Mouse (Mus musculus): ENCODE data around the gene Hoxd12. TPM values are rescaled to one million over a fixed set of nuclear protein-coding genes. Genes with fewer than 3 reads are reported as not detected.
A peak's percentile ranks its signal among the peaks of the same experiment; 100 is the strongest.

Hoxd12 gene
- polyA plus RNA-seq, 1 experiment: not detected

DNA sequence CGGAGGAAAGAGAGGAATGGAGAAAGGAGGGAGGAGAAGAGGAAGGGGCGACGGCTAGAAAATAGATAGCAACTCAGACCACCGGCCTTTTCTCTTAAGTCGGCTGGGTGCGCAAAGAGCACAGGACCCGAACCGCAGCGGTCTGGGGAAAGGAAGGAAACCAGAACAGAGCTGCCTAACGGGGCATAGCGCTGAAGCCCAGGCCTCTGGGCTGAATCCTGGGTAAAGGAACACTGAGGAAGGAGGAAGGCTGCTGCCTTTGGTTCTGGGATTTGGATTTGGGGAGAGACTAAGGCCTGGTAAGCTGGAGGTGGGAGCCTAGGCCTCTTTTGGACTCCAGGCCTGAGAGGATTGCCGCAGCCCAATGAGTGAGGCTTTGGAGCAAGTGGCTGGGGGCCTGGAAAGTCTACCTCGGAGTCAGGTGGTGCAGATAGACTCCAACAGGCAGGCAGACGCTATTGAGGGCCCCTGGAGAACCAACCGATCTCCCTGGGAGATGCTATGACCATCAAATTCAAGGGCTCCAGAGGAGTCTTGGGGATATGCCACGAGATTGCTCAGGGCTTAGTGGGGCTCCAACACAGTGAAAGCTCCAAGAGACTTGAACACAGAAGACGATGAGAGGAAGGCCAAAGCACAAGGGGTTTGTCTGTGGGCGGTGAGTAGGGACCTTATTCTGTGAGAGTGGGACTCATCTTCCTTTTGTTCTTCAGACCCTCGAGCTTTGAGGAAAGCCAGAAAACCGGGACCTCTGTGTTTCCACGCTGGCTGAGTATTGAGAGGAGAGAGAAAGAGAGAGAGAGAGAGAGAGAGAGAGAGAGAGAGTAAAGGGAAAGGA, 6.0 kb downstream of the Hoxd12 start:
- TF ChIP-seq POLR2A (IDR thresholded peaks at IDR 0.05; ENCODE audit: borderline replicate concordance, extremely low read depth, low read depth, low read length) (no peak), CTCF (IDR thresholded peaks at IDR 0.05; ENCODE audit: insufficient read depth, low read length) (no peak)
- no peaks in the 10 kb centered on the region for H3K4me1 ChIP-seq (ENCODE audit: control insufficient read depth, insufficient read depth, low read length)

DNA sequence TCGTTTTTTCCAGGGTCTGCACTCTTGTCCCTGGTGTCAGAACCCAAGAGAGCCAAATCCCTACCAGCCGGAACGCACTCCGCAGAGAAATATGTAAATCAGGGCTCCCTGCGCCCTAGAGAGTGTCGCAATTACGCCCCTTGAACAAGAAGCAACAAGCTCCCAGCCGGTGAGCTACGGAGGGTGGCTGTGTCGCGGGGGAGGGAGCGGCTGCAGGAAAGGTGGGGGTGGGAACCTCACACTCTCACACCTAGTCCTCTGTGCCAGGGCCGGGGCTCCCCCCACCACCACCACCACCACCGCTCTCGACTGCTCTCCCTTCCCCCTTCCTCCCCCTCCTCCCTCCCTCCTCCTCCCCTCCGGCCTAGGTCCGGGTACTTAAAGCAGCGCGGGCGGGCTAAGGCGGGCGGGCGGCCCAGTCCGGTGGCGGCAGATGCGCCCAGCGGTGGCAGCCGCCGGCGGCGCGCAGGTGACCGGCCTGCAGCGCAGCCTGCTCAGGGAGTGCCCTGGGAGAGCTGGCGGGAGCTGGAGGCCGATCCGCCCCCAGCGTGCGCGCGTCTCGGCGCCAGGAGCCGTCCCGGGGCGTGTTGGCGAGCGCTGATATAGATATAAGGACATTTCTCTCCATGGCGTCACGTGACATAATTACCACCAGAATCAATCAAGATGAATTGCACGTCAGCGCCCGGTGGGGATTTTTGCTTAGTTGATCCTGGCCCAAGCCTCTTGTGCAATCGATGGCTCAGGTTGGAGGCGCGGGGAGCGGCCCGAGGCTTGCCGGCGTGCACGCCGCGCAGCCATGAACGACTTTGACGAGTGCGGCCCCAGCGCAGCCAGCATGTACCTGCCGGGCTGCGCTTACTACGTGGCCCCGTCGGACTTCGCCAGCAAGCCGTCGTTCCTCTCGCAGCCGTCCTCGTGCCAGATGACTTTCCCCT, 7.0 kb downstream of the Hoxd12 start:
- Histone ChIP-seq H3K4me1 (ENCODE audit: control insufficient read depth, insufficient read depth, low read length) (no peaks in the 10 kb centered on the region), H3K4me3 (replicated peaks; ENCODE audit: extremely low read depth, low read depth, low read length) (no peak overlapping the region)
- DNase-seq: no peak
- 1% methylated on average over 78 of the region's 78 CpGs for WGBS
- TF ChIP-seq POLR2A (IDR thresholded peaks at IDR 0.05; ENCODE audit: borderline replicate concordance, extremely low read depth, low read depth, low read length): no peak
- TF ChIP-seq CTCF (IDR thresholded peaks at IDR 0.05; ENCODE audit: insufficient read depth, low read length): no peak

More for the DNA sequence above, 6.0 kb downstream of the Hoxd12 start:
- no peak overlapping the region for H3K4me3 ChIP-seq (replicated peaks; ENCODE audit: extremely low read depth, low read depth, low read length)
- 6% methylated on average over 21 of the region's 21 CpGs for WGBS
- no peak for DNase-seq

DNA sequence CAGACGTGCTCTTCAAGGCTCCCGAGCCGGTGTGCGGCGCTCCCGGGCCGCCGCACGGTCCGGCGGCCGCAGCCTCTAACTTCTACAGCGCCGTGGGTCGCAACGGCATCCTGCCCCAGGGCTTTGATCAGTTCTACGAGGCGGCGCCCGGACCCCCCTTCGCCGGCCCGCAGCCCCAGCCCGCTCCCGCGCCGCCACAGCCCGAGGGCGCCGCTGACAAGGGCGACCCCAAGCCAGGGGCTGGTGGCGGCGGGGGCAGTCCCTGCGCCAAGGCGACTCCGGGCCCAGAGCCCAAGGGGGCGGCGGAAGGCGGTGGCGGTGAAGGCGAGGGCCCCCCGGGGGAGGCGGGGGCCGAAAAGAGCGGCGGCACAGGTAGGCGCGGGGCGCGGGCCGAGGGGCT, 8.0 kb downstream of the Hoxd12 start:
- Histone ChIP-seq H3K4me3 (replicated peaks; ENCODE audit: extremely low read depth, low read depth, low read length) (no peak overlapping the region), H3K4me1 (ENCODE audit: control insufficient read depth, insufficient read depth, low read length) (no peaks in the 10 kb centered on the region)
- WGBS: 4% methylated on average over 50 of the region's 51 CpGs
- TF ChIP-seq CTCF (IDR thresholded peaks at IDR 0.05; ENCODE audit: insufficient read depth, low read length): no peak
- no peak for TF ChIP-seq POLR2A (IDR thresholded peaks at IDR 0.05; ENCODE audit: borderline replicate concordance, extremely low read depth, low read depth, low read length)
- no peak for DNase-seq

DNA sequence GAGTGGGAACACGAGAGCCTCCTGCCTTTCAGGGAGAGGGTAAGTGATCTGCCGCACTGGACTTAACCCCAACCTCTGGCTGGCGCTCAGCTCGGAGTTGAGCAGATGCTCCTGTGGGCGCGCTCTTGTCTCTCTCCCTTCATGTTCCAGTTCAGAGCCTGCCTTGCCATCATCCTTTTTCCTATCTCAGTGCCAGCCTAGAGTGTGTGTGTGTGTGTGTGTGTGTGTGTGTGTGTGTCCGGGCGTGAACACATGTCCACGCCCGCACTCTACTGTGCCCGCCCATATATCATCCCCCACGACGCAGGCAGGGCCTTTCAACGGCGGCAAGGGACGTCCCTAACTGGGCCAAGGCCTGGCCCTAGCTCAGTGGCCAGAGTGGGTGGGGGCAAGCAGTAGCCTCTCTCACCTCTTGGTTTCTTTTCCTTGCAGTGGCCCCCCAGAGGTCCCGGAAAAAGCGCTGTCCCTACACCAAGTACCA, 8.7 kb downstream of the Hoxd12 start:
- DNase-seq: no peak
- whole genome bisulfite sequencing: 3% methylated on average over 18 of the region's 18 CpGs
- TF ChIP-seq POLR2A (IDR thresholded peaks at IDR 0.05; ENCODE audit: borderline replicate concordance, extremely low read depth, low read depth, low read length) (no peak), CTCF (IDR thresholded peaks at IDR 0.05; ENCODE audit: insufficient read depth, low read length) (no peak)

DNA sequence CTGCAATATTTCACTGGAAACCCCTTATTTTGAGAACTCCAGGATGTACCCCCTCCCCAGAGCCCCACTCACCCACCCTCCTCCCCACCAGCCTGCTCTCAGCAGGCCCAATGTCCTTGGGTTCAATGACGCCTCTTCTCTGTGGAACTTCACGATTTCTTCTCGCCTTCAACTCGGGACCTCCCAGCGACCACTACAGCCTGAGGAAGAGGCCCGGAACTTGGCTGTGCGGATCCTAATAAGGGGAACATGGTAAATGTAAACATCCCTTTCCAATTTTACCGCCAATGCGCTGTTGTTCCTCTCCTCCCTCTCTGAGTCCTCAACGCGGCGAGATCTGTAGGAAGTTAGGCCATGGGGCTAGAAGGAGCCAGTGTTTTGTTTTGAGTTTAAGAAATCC, 9.3 kb downstream of the Hoxd12 start:
- WGBS: 5% methylated on average over 12 of the region's 12 CpGs
- no peaks in the 10 kb centered on the region for H3K4me1 ChIP-seq (ENCODE audit: control insufficient read depth, insufficient read depth, low read length)
- H3K4me3 ChIP-seq (replicated peaks; ENCODE audit: extremely low read depth, low read depth, low read length): no peak overlapping the region
- TF ChIP-seq CTCF (IDR thresholded peaks at IDR 0.05; ENCODE audit: insufficient read depth, low read length) (no peak), POLR2A (IDR thresholded peaks at IDR 0.05; ENCODE audit: borderline replicate concordance, extremely low read depth, low read depth, low read length) (no peak)
- DNase-seq: no peak

More for the DNA sequence above, 8.7 kb downstream of the Hoxd12 start:
- Histone ChIP-seq H3K4me1 (ENCODE audit: control insufficient read depth, insufficient read depth, low read length) (no peaks in the 10 kb centered on the region), H3K4me3 (replicated peaks; ENCODE audit: extremely low read depth, low read depth, low read length) (no peak overlapping the region)

DNA sequence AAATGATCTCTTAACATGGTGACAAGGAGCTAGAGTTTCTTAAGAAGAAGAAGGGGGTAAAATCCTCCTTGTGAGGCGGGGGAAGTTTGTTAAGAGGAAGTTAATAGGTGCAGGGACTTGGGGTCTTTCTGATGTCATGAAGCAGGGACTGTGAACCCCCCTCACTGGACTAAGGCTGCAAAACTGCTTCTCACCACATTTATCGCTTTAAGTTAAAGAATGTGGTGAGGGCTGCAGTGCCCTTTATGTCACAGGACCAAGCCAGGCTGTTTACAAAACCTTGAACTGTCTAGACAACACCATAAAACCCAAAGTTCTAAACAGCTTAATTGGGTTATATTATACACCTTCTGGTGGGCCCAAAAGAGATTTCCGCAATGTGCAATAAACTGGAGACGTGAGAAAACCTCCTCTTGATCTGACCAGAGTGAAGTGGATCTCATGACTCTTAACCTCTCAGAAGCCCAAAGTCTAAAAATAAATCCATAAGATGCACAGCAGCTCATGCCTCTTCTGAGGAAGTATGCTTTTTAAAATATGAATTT, 10.3 kb downstream of the Hoxd12 start:
- H3K4me1 ChIP-seq (ENCODE audit: control insufficient read depth, insufficient read depth, low read length): no peaks in the 10 kb centered on the region
- H3K4me3 ChIP-seq (replicated peaks; ENCODE audit: extremely low read depth, low read depth, low read length): no peak overlapping the region
- TF ChIP-seq CTCF (IDR thresholded peaks at IDR 0.05; ENCODE audit: insufficient read depth, low read length) (no peak), POLR2A (IDR thresholded peaks at IDR 0.05; ENCODE audit: borderline replicate concordance, extremely low read depth, low read depth, low read length) (no peak)
- no peak for DNase-seq
- 28% methylated on average over 4 of the region's 4 CpGs for WGBS

DNA sequence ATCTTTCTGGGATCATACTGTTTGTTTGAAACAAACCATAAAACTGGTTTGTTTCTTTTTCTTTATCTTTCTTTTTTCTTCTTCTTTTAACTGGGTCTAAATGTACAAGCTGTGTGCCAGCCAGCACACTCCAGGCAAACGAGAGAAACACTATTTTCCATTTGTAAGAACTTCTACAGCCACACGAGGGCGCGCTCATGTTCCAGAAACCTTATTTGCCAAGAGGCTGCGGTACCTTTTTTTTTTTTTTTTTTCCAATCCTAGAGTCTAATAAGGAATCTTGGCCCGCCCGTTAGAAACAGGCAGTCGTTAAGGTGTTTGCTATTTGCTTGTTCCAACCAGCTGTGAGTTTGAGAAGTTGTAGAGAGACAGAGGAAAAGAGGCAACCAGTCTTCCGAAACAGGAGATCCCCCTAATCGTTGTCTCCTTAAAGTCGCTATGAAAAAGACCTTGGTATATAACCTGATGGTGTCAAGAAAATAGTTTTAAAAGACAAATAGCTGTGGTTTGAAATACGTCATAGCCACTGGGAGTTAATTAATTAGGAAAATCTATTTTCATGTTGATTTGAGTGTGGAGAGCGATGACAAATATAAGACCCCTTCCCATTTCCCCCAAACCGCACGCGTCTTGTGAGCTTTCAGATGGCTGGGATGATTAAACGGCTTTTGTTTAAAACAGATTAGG, 11.6 kb downstream of the Hoxd12 start:
- DNase-seq: no peak
- TF ChIP-seq POLR2A (IDR thresholded peaks at IDR 0.05; ENCODE audit: borderline replicate concordance, extremely low read depth, low read depth, low read length) (no peak), CTCF (IDR thresholded peaks at IDR 0.05; ENCODE audit: insufficient read depth, low read length) (peak; percentile 31; the same call in 1 of the 2 replicates)
- 10% methylated on average over 17 of the region's 17 CpGs for WGBS

DNA sequence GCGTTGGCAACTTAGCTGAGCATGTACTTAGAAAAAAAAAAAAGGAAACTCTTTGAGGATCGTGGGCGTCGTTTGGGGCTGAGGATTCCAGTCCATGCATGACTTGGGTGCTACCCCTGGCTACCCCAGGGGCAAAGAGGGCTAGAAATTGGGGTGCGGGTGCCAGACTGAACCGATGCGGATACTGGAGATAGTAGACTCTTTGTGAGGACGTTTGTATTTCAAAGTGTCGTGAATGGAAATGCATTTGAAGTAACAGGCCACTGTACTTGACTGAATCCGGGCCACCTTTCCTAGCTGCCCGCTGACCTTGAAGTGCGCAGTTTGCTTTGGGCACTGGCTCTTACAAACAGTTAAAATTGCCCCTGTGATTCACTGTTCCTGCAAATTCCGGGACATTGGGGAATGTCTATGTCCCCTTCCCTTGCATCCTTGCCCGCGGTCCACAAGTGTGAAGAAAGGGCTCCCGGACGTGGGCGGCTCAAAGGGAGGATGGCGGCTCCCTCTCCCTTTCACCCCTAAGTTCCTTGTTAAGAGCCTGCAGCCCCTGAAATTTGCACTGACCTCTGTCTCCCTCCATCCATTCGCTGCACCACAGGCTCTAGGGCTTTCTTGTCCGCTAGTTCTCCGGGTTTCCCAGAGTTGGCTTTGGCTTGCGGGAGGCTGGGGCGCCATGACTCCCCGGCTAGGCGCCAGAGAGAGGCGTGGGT, 12.3 kb downstream of the Hoxd12 start:
- Histone ChIP-seq H3K4me1 (ENCODE audit: control insufficient read depth, insufficient read depth, low read length) (no peaks in the 10 kb centered on the region), H3K4me3 (replicated peaks; ENCODE audit: extremely low read depth, low read depth, low read length) (no peak overlapping the region)

More for the DNA sequence above, 11.6 kb downstream of the Hoxd12 start:
- H3K4me3 ChIP-seq (replicated peaks; ENCODE audit: extremely low read depth, low read depth, low read length): no peak overlapping the region
- no peaks in the 10 kb centered on the region for H3K4me1 ChIP-seq (ENCODE audit: control insufficient read depth, insufficient read depth, low read length)

More for the DNA sequence above, 12.3 kb downstream of the Hoxd12 start:
- WGBS: 2% methylated on average over 27 of the region's 27 CpGs
- TF ChIP-seq POLR2A (IDR thresholded peaks at IDR 0.05; ENCODE audit: borderline replicate concordance, extremely low read depth, low read depth, low read length): no peak
- no peak for TF ChIP-seq CTCF (IDR thresholded peaks at IDR 0.05; ENCODE audit: insufficient read depth, low read length)
- DNase-seq: no peak
